Mouse (Mus musculus): Measurements from ENCODE around the gene Cyb5r3.

DNA sequence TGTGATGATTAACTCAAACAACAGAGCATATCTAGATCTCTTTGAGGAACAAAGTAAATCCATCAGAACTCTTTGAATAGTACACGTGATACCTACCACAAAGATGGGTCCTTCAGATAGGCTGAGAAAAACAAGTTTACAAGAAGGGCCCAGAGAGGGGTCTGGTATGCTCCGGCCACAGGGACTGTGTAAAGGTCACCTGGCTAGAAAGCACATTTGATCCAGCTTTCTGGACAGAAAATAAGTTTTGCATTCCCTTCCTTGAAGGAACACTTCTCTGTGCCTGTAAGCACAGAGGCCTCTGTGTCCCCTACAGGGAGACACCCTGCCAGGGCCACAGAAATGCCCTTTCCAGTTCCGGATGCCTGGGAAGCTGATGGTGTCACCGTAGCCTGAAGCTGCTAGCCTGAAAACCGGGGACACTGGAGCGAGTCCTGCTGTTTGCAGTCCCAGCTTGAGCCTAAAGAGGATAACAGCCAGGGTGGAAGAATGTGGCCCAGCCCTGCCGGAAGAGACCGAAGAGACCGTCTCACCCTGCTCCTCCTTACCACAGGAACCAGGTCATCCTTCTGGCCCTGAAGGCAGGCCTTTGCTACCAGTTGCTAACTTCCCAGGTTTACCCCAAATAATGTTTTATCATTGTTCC, 48.1 kb upstream of the Cyb5r3 start:
- TF ChIP-seq CTCF (IDR thresholded peaks at IDR 0.05; ENCODE audit: low read depth, low read length) (no peak), POLR2A (IDR thresholded peaks at IDR 0.05; ENCODE audit: borderline replicate concordance, low read depth, low read length) (no peak)

Measured in bone marrow macrophage, adult 2 months (primary cell).